Mouse (Mus musculus) midbrain, postnatal 0 days (tissue): ENCODE measurements around the gene Zan. TPM values are rescaled to one million over a fixed set of nuclear protein-coding genes. Genes with fewer than 3 reads are reported as not detected.

ENCODE experiments used
- ATAC-seq: fragments of 200-750 bp; cut with Nextera tagmentation; 2 replicates; pipeline ENCODE4 v1.8.0; 2017; ENCODE audit warnings: moderate number of reproducible peaks, mild to moderate bottlenecking, moderate TSS enrichment, moderate library complexity; ENCODE audit not compliant: low FRiP score
- DNase-seq: peaks from one replicate; pipeline ENCODE4 v3.0.0-alpha.2; 2015; ENCODE audit warnings: low spot score
- H3K27ac ChIP-seq: fragments of 300-500 bp; sonication (generic); 2 replicates; pipeline ENCODE4 v1.5.1; 2014; ENCODE audit warnings: low read depth, mild to moderate bottlenecking, low read length, mixed read lengths
- H3K27me3 ChIP-seq: fragments of 300-500 bp; sonication (generic); 2 replicates; pipeline ENCODE4 v1.6.1; 2014; ENCODE audit warnings: low read length, control low read depth, mixed read lengths; ENCODE audit not compliant: insufficient read depth
- H3K36me3 ChIP-seq: fragments of 300-500 bp; sonication (generic); 2 replicates; pipeline ENCODE4 v1.6.1; 2014; ENCODE audit warnings: low read length, control low read depth, mixed read lengths; ENCODE audit not compliant: insufficient read depth
- H3K4me1 ChIP-seq: fragments of 300-500 bp; sonication (generic); 2 replicates; pipeline ENCODE4 v1.6.1; 2014; ENCODE audit warnings: mild to moderate bottlenecking, control low read depth, antibody characterized with exemption, low read length, mixed read lengths; ENCODE audit not compliant: insufficient read depth
- H3K4me2 ChIP-seq: fragments of 300-500 bp; sonication (generic); 2 replicates; pipeline ENCODE4 v1.6.1; 2014; ENCODE audit warnings: low read depth, mild to moderate bottlenecking, low read length, mixed read lengths; ENCODE audit not compliant: poor library complexity, severe bottlenecking
- H3K4me3 ChIP-seq: fragments of 300-500 bp; sonication (generic); 2 replicates; pipeline ENCODE4 v1.5.1; 2014; ENCODE audit warnings: low read depth, mild to moderate bottlenecking, low read length, moderate library complexity
- H3K9ac ChIP-seq: fragments of 300-500 bp; sonication (generic); replicated peaks from 2 replicates; pipeline ENCODE4 v1.6.1; 2014; ENCODE audit warnings: mild to moderate bottlenecking, low read length, moderate library complexity, mixed read lengths; ENCODE audit not compliant: poor library complexity, severe bottlenecking
- H3K9me3 ChIP-seq: fragments of 300-500 bp; sonication (generic); 2 replicates; pipeline ENCODE4 v1.6.1; 2016; ENCODE audit warnings: low read length, control low read depth
- CTCF ChIP-seq: IDR thresholded peaks from 2 replicates; pipeline ENCODE4 v1.5.1; 2016; ENCODE audit warnings: antibody characterized with exemption, mild to moderate bottlenecking
- WGBS: fragments of 180-500 bp; shearing (Covaris S2); extraction: QIAGEN DNeasy Blood & Tissue Kit; methylation state at CpG from one replicate; pipeline ENCODE4 v1.1.7; 2014; 5-methylcytosine and 5-hydroxymethylcytosine counted together
- polyA plus RNA-seq: library from polyadenylated mRNA; unstranded; fragments of >200 nt; fragmentation: Nextera tagmentation; extraction: Ambion mirVana; gene quantifications from 2 replicates; pipeline ENCODE4 v1.2.1, GENCODE M21; 2015
- total RNA-seq: library from RNA; depleted of rRNA; stranded (reverse); fragments of >200 nt; gene quantifications from 2 replicates; pipeline ENCODE4 v1.2.3, GENCODE M21; 2014; rRNA removed

The Zan gene
- total and polyA plus RNA-seq, 2 experiments from 2014 or later, result 0.31 to 0.99 TPM

GRCm38 (mm10) chr5:137333512-137334174 lies 143.2 kb downstream of the Zan start, which contains the start of gene Slc12a9:
TSS of gene Slc12a9 (minus strand) at chr5:137333597.
- DNase-seq (peak; percentile 97), ATAC-seq (peak; percentile 93)
- under 1% methylated on average over 44 of the region's 44 CpGs for WGBS
- 0 out of 2 replicates have a peak, but pooled peaks cover 3% of the 10 kb centered on the region for H3K4me1 ChIP-seq
- no peaks in the 10 kb centered on the region for H3K27me3 ChIP-seq
- peak; percentile 82 for TF ChIP-seq CTCF
- H3K9me3 ChIP-seq, result no peaks in the 10 kb centered on the region
- peak within 1 kb of the TSS; percentile 77 for H3K9ac ChIP-seq
- H3K4me3 ChIP-seq, result peak within 1 kb of the TSS; percentile 52
- peak within 1 kb of the TSS; percentile 84 for H3K4me2 ChIP-seq
- peaks cover 2% of the 10 kb centered on the region; the same call in 1 of the 2 replicates for H3K36me3 ChIP-seq
- peak within 1 kb of the TSS; percentile 72 for H3K27ac ChIP-seq

- no peak for TF ChIP-seq CTCF
- ATAC-seq (peak; percentile 24), DNase-seq (no peak)
- Histone ChIP-seq H3K4me3 (peak overlapping the region; percentile 52), H3K9me3 (no peaks in the 10 kb centered on the region), H3K36me3 (peaks cover 2% of the 10 kb centered on the region), H3K27me3 (no peaks in the 10 kb centered on the region), H3K9ac (peak overlapping the region; percentile 77), H3K4me2 (peak overlapping the region; percentile 84), H3K4me1 (0 out of 2 replicates have a peak, but pooled peaks cover 3% of the 10 kb centered on the region), H3K27ac (peak overlapping the region; percentile 72)
- WGBS, result 17% methylated on average over 15 of the region's 15 CpGs
These were observed 143.9 kb downstream of the Zan start for GRCm38 (mm10) chr5:137332857-137333511.

GRCm38 (mm10) chr5:137330910-137331309 lies 146.0 kb downstream of the Zan start:
- no peak for TF ChIP-seq CTCF
- DNase-seq (no peak), ATAC-seq (no peak)
- Histone ChIP-seq H3K4me2 (no peak overlapping the region), H3K4me1 (0 out of 2 replicates have a peak, but pooled peaks cover 3% of the 10 kb centered on the region), H3K27ac (no peak overlapping the region), H3K9ac (no peak overlapping the region), H3K9me3 (no peaks in the 10 kb centered on the region), H3K4me3 (no peak overlapping the region), H3K27me3 (no peaks in the 10 kb centered on the region), H3K36me3 (peaks cover 9% of the 10 kb centered on the region)
- 89% methylated on average over 7 of the region's 7 CpGs for WGBS

Other genes with a start within 250 kb of the Zan start
- 168 and 174 TPM in 2 replicates for gene Ache, start 189.5 kb downstream of the Zan start, total RNA-seq
- 132 and 148 TPM in 2 replicates for gene Ache, start 189.5 kb downstream of the Zan start, polyA plus RNA-seq
- 24.5 and 29.3 TPM in 2 replicates for gene Ufsp1, start 182.4 kb downstream of the Zan start, total RNA-seq
- 35.0 and 41.2 TPM in 2 replicates for gene Ufsp1, start 182.4 kb downstream of the Zan start, polyA plus RNA-seq
- gene Srrt, start 169.4 kb downstream of the Zan start, total RNA-seq, result 112 and 114 TPM in 2 replicates
- 53.4 and 56.4 TPM in 2 replicates for gene Srrt, start 169.4 kb downstream of the Zan start, polyA plus RNA-seq
- gene Trip6, start 162.7 kb downstream of the Zan start, total RNA-seq, result 11.6 and 17.5 TPM in 2 replicates
- gene Trip6, start 162.7 kb downstream of the Zan start, polyA plus RNA-seq, result 10.3 and 10.9 TPM in 2 replicates
- gene Slc12a9, start 143.5 kb downstream of the Zan start, total RNA-seq, result 28.9 and 30.4 TPM in 2 replicates
- gene Slc12a9, start 143.5 kb downstream of the Zan start, polyA plus RNA-seq, result 27.0 and 27.8 TPM in 2 replicates
- gene Ephb4, start 127.0 kb downstream of the Zan start, total RNA-seq, result 14.0 and 16.0 TPM in 2 replicates
- gene Ephb4, start 127.0 kb downstream of the Zan start, polyA plus RNA-seq, result 4.7 and 4.9 TPM in 2 replicates
- 73.2 and 95.3 TPM in 2 replicates for gene Pop7, start 25.5 kb upstream of the Zan start, total RNA-seq
- gene Pop7, start 25.5 kb upstream of the Zan start, polyA plus RNA-seq, result 91.5 and 95.6 TPM in 2 replicates
- 23.6 and 30.8 TPM in 2 replicates for gene Gigyf1, start 41.5 kb upstream of the Zan start, total RNA-seq
- gene Gigyf1, start 41.5 kb upstream of the Zan start, polyA plus RNA-seq, result 16.3 and 17.8 TPM in 2 replicates
- gene Epo, start 56.2 kb upstream of the Zan start, total RNA-seq, result not detected in 2 replicates
- gene Epo, start 56.2 kb upstream of the Zan start, polyA plus RNA-seq, result not detected in 2 replicates
- 1,154 and 1,456 TPM in 2 replicates for gene Gnb2, start 56.4 kb upstream of the Zan start, total RNA-seq
- 590 and 632 TPM in 2 replicates for gene Gnb2, start 56.4 kb upstream of the Zan start, polyA plus RNA-seq
- gene Actl6b, start 76.5 kb upstream of the Zan start, total RNA-seq, result 248 and 270 TPM in 2 replicates
- 264 and 287 TPM in 2 replicates for gene Actl6b, start 76.5 kb upstream of the Zan start, polyA plus RNA-seq
- gene Tfr2, start 92.8 kb upstream of the Zan start, total RNA-seq, result 22.3 and 29.6 TPM in 2 replicates
- gene Tfr2, start 92.8 kb upstream of the Zan start, polyA plus RNA-seq, result 21.7 and 22.7 TPM in 2 replicates
- 17.7 and 18.5 TPM in 2 replicates for gene Mospd3, start 124.0 kb upstream of the Zan start, total RNA-seq
- 70.5 and 71.3 TPM in 2 replicates for gene Mospd3, start 124.0 kb upstream of the Zan start, polyA plus RNA-seq
- 18.6 and 19.4 TPM in 2 replicates for gene Pcolce, start 136.7 kb upstream of the Zan start, total RNA-seq
- 16.7 and 19.6 TPM in 2 replicates for gene Pcolce, start 136.7 kb upstream of the Zan start, polyA plus RNA-seq
- gene Fbxo24, start 151.9 kb upstream of the Zan start, total RNA-seq, result 0.28 TPM in 1 of 2 replicates, not detected in the other
- 0.09 and 0.10 TPM in 2 replicates for gene Fbxo24, start 151.9 kb upstream of the Zan start, polyA plus RNA-seq
- gene Lrch4, start 152.1 kb upstream of the Zan start, total RNA-seq, result 13.1 and 14.5 TPM in 2 replicates
- gene Lrch4, start 152.1 kb upstream of the Zan start, polyA plus RNA-seq, result 13.1 and 15.9 TPM in 2 replicates
- gene Gm20605, start 152.1 kb upstream of the Zan start, total RNA-seq, result 0.99 and 4.1 TPM in 2 replicates
- 4.4 and 6.5 TPM in 2 replicates for gene Gm20605, start 152.1 kb upstream of the Zan start, polyA plus RNA-seq
- 3.3 and 4.9 TPM in 2 replicates for gene Sap25, start 164.3 kb upstream of the Zan start, total RNA-seq
- 3.2 TPM in 2 replicates for gene Sap25, start 164.3 kb upstream of the Zan start, polyA plus RNA-seq
- 1.2 TPM in 1 of 2 replicates, not detected in the other for gene Irs3, start 168.7 kb upstream of the Zan start, total RNA-seq
- 0.27 and 0.37 TPM in 2 replicates for gene Irs3, start 168.7 kb upstream of the Zan start, polyA plus RNA-seq
- gene Agfg2, start 207.7 kb upstream of the Zan start, total RNA-seq, result 20.4 and 28.1 TPM in 2 replicates
- gene Agfg2, start 207.7 kb upstream of the Zan start, polyA plus RNA-seq, result 15.5 and 16.9 TPM in 2 replicates